8 mouse cellular contexts compared by ENCODE assay signal in genomic region chr1:62966885-62967284, GRCm38 (mm10).
DNase-seq lines count a peak whose midpoint lies in the region; ATAC-seq and TF ChIP-seq lines count a peak whose summit lies in the region.

No protein-coding gene starts in this region.

- 0 out of 2 replicates have a peak, but pooled peaks cover 4% of the 10 kb centered on the region for H3K4me1 ChIP-seq in lung, embryonic 15.5 days
- peaks cover 4% of the 10 kb centered on the region; the same call in 1 of the 2 replicates for H3K4me1 ChIP-seq in heart, embryonic 12.5 days (replicated peaks)
- H3K4me1 ChIP-seq in small intestine, adult 2 months (ENCODE audit: control insufficient read depth, insufficient read depth, insufficient read length, low read length): no peaks in the 10 kb centered on the region

- ATAC-seq in lung, embryonic 15.5 days (ENCODE audit: borderline replicate concordance, extremely low read depth, low FRiP score, low TSS enrichment): no peak
- ATAC-seq in heart, embryonic 12.5 days (ENCODE audit: insufficient number of reproducible peaks, low FRiP score): no peak

- H3K36me3 ChIP-seq in lung, embryonic 15.5 days: no peaks in the 10 kb centered on the region
- H3K36me3 ChIP-seq in heart, embryonic 12.5 days: no peaks in the 10 kb centered on the region
- no peaks in the 10 kb centered on the region for H3K36me3 ChIP-seq in small intestine, adult 2 months (ENCODE audit: control insufficient read depth, insufficient read depth, low read length)

- H3K9ac ChIP-seq in lung, embryonic 15.5 days: no peak overlapping the region
- H3K9ac ChIP-seq in heart, embryonic 12.5 days: no peak overlapping the region

- TF ChIP-seq POLR2A in small intestine, adult 2 months (IDR thresholded peaks at IDR 0.05; ENCODE audit: low read depth, low read length): no peak

- no peaks in the 10 kb centered on the region for H3K9me3 ChIP-seq in lung, embryonic 15.5 days
- H3K9me3 ChIP-seq in heart, embryonic 12.5 days (replicated peaks): no peaks in the 10 kb centered on the region

- DNase-seq in cerebellum, postnatal 10 days: peak; percentile 52 to 87
- no peak for DNase-seq in cerebellum, adult 11-12 months
- no peak for DNase-seq in lung, adult 18-20 months
- DNase-seq in spleen, adult 12 weeks (ENCODE audit: low spot score): no peak
- DNase-seq in urinary bladder, postnatal 36 days (ENCODE audit: low spot score in 2 of 2): no peak

- peak; percentile 68; the same call in 1 of the 2 replicates for TF ChIP-seq CTCF in small intestine, adult 2 months (IDR thresholded peaks at IDR 0.05; ENCODE audit: extremely low read depth, insufficient read length, insufficient replicate concordance, low read depth, low read length)

- H3K4me3 ChIP-seq in lung, embryonic 15.5 days: no peak overlapping the region
- H3K4me3 ChIP-seq in heart, embryonic 12.5 days: no peak overlapping the region
- H3K4me3 ChIP-seq in small intestine, adult 2 months (ENCODE audit: low read depth, low read length): no peak overlapping the region

- H3K4me2 ChIP-seq in lung, embryonic 15.5 days: peak overlapping the region; percentile 37
- H3K4me2 ChIP-seq in heart, embryonic 12.5 days: peak overlapping the region; percentile 32

- H3K27ac ChIP-seq in lung, embryonic 15.5 days: no peak overlapping the region
- no peak overlapping the region for H3K27ac ChIP-seq in heart, embryonic 12.5 days (ENCODE audit: poor library complexity, severe bottlenecking)
- H3K27ac ChIP-seq in small intestine, adult 2 months (ENCODE audit: insufficient read depth, low read depth, low read length): no peak overlapping the region

- H3K27me3 ChIP-seq in lung, embryonic 15.5 days: no peaks in the 10 kb centered on the region
- H3K27me3 ChIP-seq in heart, embryonic 12.5 days (replicated peaks): peaks cover 5% of the 10 kb centered on the region; the same call in 1 of the 2 replicates
- H3K27me3 ChIP-seq in small intestine, adult 2 months (ENCODE audit: control insufficient read depth, insufficient read depth, low read length): no peaks in the 10 kb centered on the region

- WGBS in lung, embryonic 15.5 days: 20% methylated on average over 5 of the region's 5 CpGs
- WGBS in heart, embryonic 12.5 days: 20% methylated on average over 5 of the region's 5 CpGs
- 33% methylated on average over 5 of the region's 5 CpGs for WGBS in small intestine, adult 2 months

Comparison
In these comparisons a context has a peak if more than half of its experiments do, and no peak if none do; other contexts are left out.
1. DNase-seq: peak in cerebellum, postnatal 10 days (2 of 2); none in cerebellum, adult 11-12 months (single experiment), lung, adult 18-20 months (0 of 2), spleen, adult 12 weeks (single experiment) and urinary bladder, postnatal 36 days (0 of 2).